Comparison of ENCODE assay signal across 12 mouse cellular contexts in genomic region chr7:64582358-64582757, GRCm38 (mm10).
"Had no signal": no experiment of that assay in that cellular context is flagged by ENCODE, and none has a peak within 500 bp of the region (broad histone marks: within the 10 kb centered on the region; RNA-seq: fewer than 3 reads in every experiment).

No protein-coding gene starts in this region.

- H3K4me1 ChIP-seq: intestine, embryonic 15.5 days had no signal

- H3K36me3 ChIP-seq: intestine, embryonic 15.5 days; kidney, embryonic 15.5 days; limb, embryonic 13.5 days; neural tube, embryonic 13.5 days had no signal

- H3K27ac ChIP-seq: intestine, embryonic 15.5 days; kidney, embryonic 15.5 days; limb, embryonic 13.5 days; liver, embryonic 14.5 days; neural tube, embryonic 13.5 days had no signal

- ATAC-seq: intestine, embryonic 15.5 days had no signal

- H3K4me3 ChIP-seq: intestine, embryonic 15.5 days; kidney, embryonic 15.5 days; limb, embryonic 13.5 days; neural tube, embryonic 13.5 days had no signal

- H3K27me3 ChIP-seq: intestine, embryonic 15.5 days; kidney, embryonic 15.5 days; limb, embryonic 13.5 days; neural tube, embryonic 13.5 days had no signal

- H3K4me2 ChIP-seq: intestine, embryonic 15.5 days; kidney, embryonic 15.5 days; limb, embryonic 13.5 days; neural tube, embryonic 13.5 days had no signal

- H3K9me3 ChIP-seq: intestine, embryonic 15.5 days; kidney, embryonic 15.5 days; limb, embryonic 13.5 days; neural tube, embryonic 13.5 days had no signal

- H3K9ac ChIP-seq: intestine, embryonic 15.5 days; kidney, embryonic 15.5 days; limb, embryonic 13.5 days; liver, embryonic 14.5 days; neural tube, embryonic 13.5 days had no signal

- DNase-seq: kidney, adult 18-20 months; kidney, postnatal 14 days; layer of hippocampus, adult 9-11 months; layer of hippocampus, postnatal 36 days; left cerebral cortex, postnatal 4 days; lung, adult 18-20 months; thymus, postnatal 4 days had no signal
